Mouse (Mus musculus) Patski (cell line): Measurements from ENCODE around the gene Methig1. TPM values are rescaled to one million over a fixed set of nuclear protein-coding genes. Genes with fewer than 3 reads are reported as not detected.
"Not testable (repeated sequence)": the region's sequence is repeated elsewhere in the genome, so short reads cannot be mapped to it uniquely, and the experiment has no call there.

ENCODE experiments used
- ATAC-seq: fragments of 100-300 bp; one replicate; pipeline ENCODE4 v1.8.0; 2021
- CTCF ChIA-PET: fragments of 350-600 bp; sonication (Branson Sonifier 250); formaldehyde crosslinking; loops from one replicate; lab custom pipeline; 2022; ENCODE audit warnings: inconsistent platforms; lab: Charles Lee
- POLR2A ChIA-PET: fragments of 350-600 bp; sonication (Branson Sonifier 250); formaldehyde crosslinking; loops from one replicate; lab custom pipeline; 2022; ENCODE audit warnings: antibody characterized with exemption, inconsistent platforms; lab: Charles Lee
- DNase-seq: peaks from one replicate; pipeline ENCODE4 v3.0.0-alpha.2; 2011; ENCODE audit warnings: low read depth, low spot score
- H3K27me3 ChIP-seq: fragments of 371-371 bp; one replicate; pipeline ENCODE4 v1.5.1; 2021
- CTCF ChIP-seq: fragments of 100-300 bp; IDR thresholded peaks from one replicate; pipeline ENCODE4 v1.5.1; 2021
- in situ Hi-C: fragments of 300-500 bp; cut with MboI; formaldehyde crosslinking; loops from 3 replicates; pipeline ENCODE4 v1.11.1; 2018; ENCODE audit warnings: low pct_unique_long_range_greater_than_20kb, mixed read lengths
- polyA plus RNA-seq: library from polyadenylated mRNA; unstranded; gene quantifications from one replicate; pipeline ENCODE4 v1.2.3, GENCODE M21; 2021

The Methig1 gene
- polyA plus RNA-seq, 1 experiment from 2014 or later = 0.51 TPM

- CTCF ChIA-PET = interaction anchor here (0.8 to 2.0 kb wide), 6 partner anchors 14 to 81 kb away, joined by 3 to 9 read pairs (median 4); no protein-coding TSS in a partner anchor
- POLR2A ChIA-PET = interaction anchor here (1.2 kb wide), 1 partner anchor 55 kb away, joined by 7 read pairs; no protein-coding TSS in a partner anchor
- ATAC-seq (no peak), DNase-seq (no peak)
- no peaks in the 10 kb centered on the region for H3K27me3 ChIP-seq
- in situ Hi-C loops = loop anchor here (5.0 to 10.0 kb wide), 2 partner anchors 52 to 55 kb away; no protein-coding TSS in a partner anchor
- no peak for TF ChIP-seq CTCF
Observed at GRCm38 (mm10) chr15:100319884-100320283, 33.1 kb upstream of the Methig1 start.

DNA sequence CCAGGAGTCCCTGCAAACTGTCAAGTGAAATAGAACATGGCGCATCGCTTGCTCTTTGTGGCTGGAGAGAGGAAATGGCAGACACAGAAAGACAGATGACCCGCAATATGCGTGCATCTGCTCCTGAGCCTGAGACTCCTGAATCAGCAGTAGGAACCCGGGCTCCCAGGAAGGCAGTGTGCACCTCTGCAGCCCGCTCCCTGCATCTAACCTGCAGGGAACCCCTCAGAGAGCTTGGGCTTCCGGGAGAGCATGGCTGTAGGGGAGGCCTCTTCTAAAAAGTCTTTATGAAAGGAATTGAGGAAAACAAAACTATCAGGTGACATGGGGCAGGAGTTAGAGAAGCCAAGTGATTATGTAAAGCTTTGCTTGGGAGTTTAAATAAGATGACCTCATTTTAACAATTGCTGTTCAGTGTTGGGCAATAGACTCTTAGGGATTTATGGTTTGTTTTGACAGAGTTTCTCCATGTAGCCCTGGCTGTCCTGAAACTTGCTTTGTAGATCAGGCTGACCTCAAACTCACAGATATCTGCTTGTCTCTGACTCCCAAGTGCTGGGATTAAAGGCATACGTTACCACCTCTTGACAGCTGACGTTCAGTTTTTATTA, 32.5 kb upstream of the Methig1 start:
- TF ChIP-seq CTCF = no peak
- in situ Hi-C loops = loop anchor here (5.0 to 10.0 kb wide), 2 partner anchors 52 to 56 kb away; no protein-coding TSS in a partner anchor
- ChIA-PET CTCF (interaction anchor here (0.8 to 2.0 kb wide), 7 partner anchors 15 to 101 kb away, joined by 3 to 9 read pairs (median 4); no protein-coding TSS in a partner anchor), POLR2A (interaction anchor here (0.5 to 1.2 kb wide), 2 partner anchors 55 to 272 kb away, joined by 3 to 7 read pairs; no protein-coding TSS in a partner anchor)
- DNase-seq = peak; percentile 76
- no peaks in the 10 kb centered on the region for H3K27me3 ChIP-seq
- peak; percentile 29 for ATAC-seq

DNA sequence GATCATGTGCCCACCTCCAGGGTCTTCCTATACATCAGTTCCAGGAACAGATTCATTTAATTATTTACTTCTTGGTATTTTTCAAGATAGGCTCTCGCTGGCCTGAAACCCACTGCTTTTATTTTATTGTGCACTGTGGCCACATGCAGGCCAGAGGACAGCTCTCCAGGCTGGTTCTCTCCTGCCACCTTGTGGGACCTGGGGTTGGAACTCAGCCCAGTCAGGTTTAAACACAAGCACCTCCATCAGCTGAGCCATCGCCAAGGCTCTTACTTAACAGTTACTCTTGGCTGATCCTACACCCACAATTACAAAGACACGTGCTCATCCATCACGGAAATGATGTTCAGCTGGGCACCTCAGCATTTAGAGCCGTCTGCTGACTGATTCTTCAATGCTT, 31.8 kb upstream of the Methig1 start:
- ATAC-seq = peak; percentile 25
- POLR2A ChIA-PET = interaction anchor here (0.5 to 0.7 kb wide), 2 partner anchors 81 to 272 kb away, joined by 3 read pairs; no protein-coding TSS in a partner anchor

GRCm38 (mm10) chr15:100324021-100324591, 28.8 kb upstream of the Methig1 start:
- ATAC-seq (no peak), DNase-seq (no peak)
- ChIA-PET POLR2A (interaction anchor here (0.6 to 1.3 kb wide), 4 partner anchors 15 to 234 kb away, joined by 3 read pairs; no protein-coding TSS in a partner anchor), CTCF (interaction anchor here (1.3 to 3.0 kb wide), 2 partner anchors 19 to 51 kb away, joined by 3 to 12 read pairs; no protein-coding TSS in a partner anchor)
- H3K27me3 ChIP-seq = no peaks in the 10 kb centered on the region
- TF ChIP-seq CTCF = no peak
- in situ Hi-C loops = loop anchor here (5.0 to 10.0 kb wide), 2 partner anchors 48 to 59 kb away; no protein-coding TSS in a partner anchor

More for the DNA sequence above, 31.8 kb upstream of the Methig1 start:
- peak; percentile 82 for TF ChIP-seq CTCF
- no peaks in the 10 kb centered on the region for H3K27me3 ChIP-seq
- CTCF ChIA-PET = interaction anchor here (1.0 to 2.0 kb wide), 3 partner anchors 54 to 100 kb away, joined by 3 to 9 read pairs (median 7); no protein-coding TSS in a partner anchor
- peak; percentile 79 for DNase-seq
- in situ Hi-C loops = loop anchor here (5.0 to 10.0 kb wide), 2 partner anchors 51 to 56 kb away; no protein-coding TSS in a partner anchor

DNA sequence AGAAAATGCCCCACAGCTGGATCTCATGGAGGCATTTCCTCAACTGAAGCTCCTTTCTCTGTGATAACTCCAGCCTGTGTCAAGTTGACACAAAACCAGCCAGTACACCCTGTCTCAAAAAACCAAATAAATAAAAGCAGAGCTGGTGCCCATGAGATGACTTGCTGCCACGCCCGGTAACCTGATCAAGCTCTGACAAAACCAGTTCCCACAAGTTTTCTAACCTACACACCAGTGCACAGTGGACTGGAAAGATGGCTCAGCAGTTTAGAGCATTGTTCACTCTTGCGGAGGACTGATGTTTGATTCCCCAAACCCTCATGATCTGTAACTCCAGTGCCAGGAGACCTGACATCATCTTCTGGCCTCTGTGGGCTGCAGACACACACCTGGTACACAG, 27.7 kb upstream of the Methig1 start:
- in situ Hi-C loops = loop anchor here (10.0 kb wide), 1 partner anchor 60 kb away; no protein-coding TSS in a partner anchor
- peak; percentile 76 for DNase-seq
- ATAC-seq = no peak
- ChIA-PET POLR2A (interaction anchor here (1.2 kb wide), 1 partner anchor 51 kb away, joined by 3 read pairs; no protein-coding TSS in a partner anchor), CTCF (interaction anchor here (1.1 to 3.0 kb wide), 3 partner anchors 9 to 287 kb away, joined by 3 to 12 read pairs (median 4); partner anchors contain the start of gene Dip2b)
- H3K27me3 ChIP-seq = no peaks in the 10 kb centered on the region
- no peak for TF ChIP-seq CTCF

DNA sequence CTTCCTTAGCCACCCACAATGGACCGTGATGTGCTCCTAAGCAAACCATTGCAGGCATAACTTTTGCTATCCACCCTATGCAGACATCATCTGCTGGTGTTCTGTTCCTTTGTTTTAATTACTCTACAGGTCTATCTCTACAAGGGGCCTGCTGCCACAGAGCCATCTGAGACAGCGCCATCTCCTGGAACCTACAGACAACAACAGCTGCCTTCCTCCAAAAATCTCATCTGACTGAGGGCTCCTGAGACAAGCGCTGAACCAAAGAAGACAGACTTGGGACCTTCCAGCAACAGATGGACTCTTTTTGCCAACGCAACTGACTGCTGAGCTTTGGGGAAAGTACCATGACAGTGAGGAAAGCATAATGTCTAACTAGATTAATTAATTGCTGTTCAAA, 24.9 kb upstream of the Methig1 start:
- DNase-seq, POLR2A ChIA-PET, H3K27me3 ChIP-seq, ATAC-seq: not testable (repeated sequence)
- in situ Hi-C loops = loop anchor here (10.0 kb wide), 1 partner anchor 63 kb away; no protein-coding TSS in a partner anchor
- CTCF ChIA-PET = interaction anchor here (1.1 kb wide), 1 partner anchor 20 kb away, joined by 3 read pairs; no protein-coding TSS in a partner anchor

- H3K27me3 ChIP-seq, POLR2A ChIA-PET, CTCF ChIA-PET, DNase-seq, ATAC-seq: not testable (repeated sequence)
- in situ Hi-C loops = loop anchor here (10.0 kb wide), 1 partner anchor 65 kb away; no protein-coding TSS in a partner anchor
Observed at GRCm38 (mm10) chr15:100329336-100329735, 23.6 kb upstream of the Methig1 start.

DNA sequence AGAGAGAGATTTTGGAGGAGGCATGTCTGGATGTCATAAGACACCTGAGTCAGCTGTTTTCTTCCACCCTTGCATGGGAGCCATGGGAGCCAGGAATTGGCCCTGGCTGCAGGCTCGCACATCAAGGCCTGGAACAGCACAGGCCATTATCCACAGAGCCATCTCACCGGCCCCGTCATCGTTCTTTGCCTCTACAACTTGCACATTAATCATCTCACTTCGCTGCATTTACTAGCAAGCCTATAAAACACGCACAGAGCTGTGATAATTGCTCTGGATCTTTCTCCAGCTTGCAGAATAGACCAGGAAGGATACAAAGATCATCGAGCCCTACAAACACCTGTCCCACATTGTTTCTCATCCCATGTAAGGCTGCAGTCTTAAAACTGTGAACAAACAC, 22.2 kb upstream of the Methig1 start:
- no peak for TF ChIP-seq CTCF
- CTCF ChIA-PET = no interaction called here
- DNase-seq = no peak
- POLR2A ChIA-PET = interaction anchor here (0.6 to 0.7 kb wide), 2 partner anchors 37 to 346 kb away, joined by 3 read pairs; no protein-coding TSS in a partner anchor
- in situ Hi-C loops = no loop called here
- ATAC-seq = no peak
- H3K27me3 ChIP-seq = no peaks in the 10 kb centered on the region

GRCm38 (mm10) chr15:100332077-100332961, 20.6 kb upstream of the Methig1 start:
- TF ChIP-seq CTCF = peak; percentile 13
- POLR2A ChIA-PET, H3K27me3 ChIP-seq, in situ Hi-C loops, DNase-seq: not testable (repeated sequence)
- CTCF ChIA-PET = interaction anchor here (1.0 kb wide), 1 partner anchor 35 kb away, joined by 5 read pairs; no protein-coding TSS in a partner anchor
- peak; percentile 29 for ATAC-seq
